Mouse (Mus musculus): Measurements from ENCODE around the gene Tcea3. TPM values are rescaled to one million over a fixed set of nuclear protein-coding genes. Genes with fewer than 3 reads are reported as not detected.
A peak's percentile ranks its signal among the peaks of the same experiment; 100 is the strongest.

The Tcea3 gene
- total RNA-seq, 2 experiments from 2014 or later, result 1.3 TPM; not detected in 1

DNA sequence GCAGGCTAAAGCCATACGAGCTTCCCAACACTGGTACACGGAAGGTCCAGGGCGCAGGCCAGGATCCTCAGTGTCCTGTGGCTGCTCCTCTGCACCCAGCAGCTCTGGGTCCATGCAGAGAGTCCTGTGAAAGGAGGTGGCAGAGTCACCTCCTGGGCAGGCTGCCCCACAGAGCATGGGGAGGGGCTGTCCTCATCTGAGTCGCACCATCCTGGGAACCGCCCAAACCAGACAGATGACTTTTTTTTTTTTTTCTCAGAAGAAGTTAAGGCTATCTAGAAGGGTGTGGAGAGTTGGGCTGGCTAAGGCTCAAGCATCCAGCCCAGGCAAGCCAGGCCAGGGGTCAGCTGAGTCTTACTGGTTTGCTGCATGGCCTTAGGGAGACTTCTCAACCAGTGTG lies 18.9 kb upstream of the Tcea3 start:
- no peak for ATAC-seq (replicated peaks; ENCODE audit: low FRiP score, poor library complexity, severe bottlenecking)

DNA sequence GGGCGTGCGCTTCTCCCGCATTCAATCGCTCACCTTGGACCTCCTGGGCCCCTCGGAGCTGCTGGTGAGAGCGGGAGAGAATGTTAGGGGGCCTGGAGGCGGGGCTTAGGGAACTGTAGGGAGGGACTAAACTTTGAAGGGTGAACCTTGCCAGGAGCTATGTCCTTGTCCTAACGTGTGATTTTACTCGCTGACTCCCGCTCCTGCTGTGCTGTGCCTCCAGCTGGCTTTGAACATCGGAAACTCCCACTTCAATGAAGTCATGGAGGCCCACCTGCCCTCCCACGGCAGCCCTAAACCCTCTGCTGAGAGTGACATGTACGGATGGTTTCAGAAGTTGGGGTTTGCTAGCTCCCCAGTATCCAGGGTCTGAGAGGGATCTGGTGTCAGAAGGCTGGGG lies 8.9 kb upstream of the Tcea3 start:
- no peak for ATAC-seq (replicated peaks; ENCODE audit: low FRiP score, poor library complexity, severe bottlenecking)

DNA sequence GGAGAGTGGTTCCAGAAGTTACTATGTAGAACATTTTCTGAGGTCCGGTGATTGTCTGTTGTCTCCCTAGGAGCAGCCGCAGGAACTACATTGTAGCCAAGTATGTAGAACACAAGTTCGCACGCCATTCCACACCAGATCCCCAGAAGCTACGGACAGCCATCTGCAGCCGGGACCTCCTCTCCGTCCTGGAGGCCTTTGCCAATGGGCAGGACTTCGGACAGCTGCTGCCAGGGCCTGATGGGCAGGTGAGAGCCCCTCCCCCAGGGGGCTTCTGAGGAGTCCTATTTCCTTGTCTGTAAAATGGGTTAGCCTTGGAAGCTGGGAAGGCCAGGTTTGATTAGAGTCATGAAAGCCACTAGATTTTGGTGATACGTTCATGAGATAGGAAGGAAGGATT lies 8.4 kb upstream of the Tcea3 start:
- no peak for ATAC-seq (replicated peaks; ENCODE audit: low FRiP score, poor library complexity, severe bottlenecking)

DNA sequence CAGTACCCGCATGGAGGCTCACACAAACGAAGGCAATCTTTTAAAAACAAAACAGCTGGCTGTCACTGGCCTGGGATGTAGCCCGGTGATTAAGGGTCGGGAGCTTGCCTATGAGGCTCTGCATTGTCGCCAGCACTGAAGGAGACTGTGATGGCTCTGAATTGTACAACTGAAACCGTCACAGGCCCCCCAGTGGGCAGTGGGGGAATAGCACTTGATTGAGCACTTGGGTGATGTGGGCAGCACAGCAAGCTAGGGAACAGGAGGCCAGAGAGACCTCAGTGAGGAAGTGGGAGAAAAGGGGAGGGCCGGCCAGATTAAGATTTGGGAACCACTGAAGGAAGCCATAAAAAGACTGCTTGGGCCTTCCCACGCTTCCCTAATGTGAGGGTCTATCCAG lies 7.9 kb upstream of the Tcea3 start:
- ATAC-seq (replicated peaks; ENCODE audit: low FRiP score, poor library complexity, severe bottlenecking), result peak; percentile 55; the same call in 1 of the 2 replicates

DNA sequence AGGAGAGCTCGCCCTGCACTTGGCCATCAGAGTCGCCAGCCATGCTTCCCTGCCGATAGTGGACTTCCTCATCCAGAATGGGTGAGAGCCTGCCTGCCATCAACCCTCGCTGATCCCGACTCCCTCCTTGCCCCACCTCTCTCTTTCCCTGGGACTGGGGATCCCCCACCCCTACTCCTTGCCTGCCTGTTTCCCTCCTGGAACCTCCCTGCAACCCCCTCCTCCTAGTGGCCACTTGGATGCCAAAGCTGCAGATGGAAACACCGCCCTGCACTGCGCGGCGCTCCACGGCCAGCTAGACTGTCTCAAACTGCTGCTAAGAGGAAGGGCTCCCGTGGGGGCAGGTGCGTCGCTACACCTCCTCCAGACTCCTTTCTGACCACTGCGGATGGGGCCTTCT lies 7.4 kb upstream of the Tcea3 start:
- ATAC-seq (replicated peaks; ENCODE audit: low FRiP score, poor library complexity, severe bottlenecking), result no peak

DNA sequence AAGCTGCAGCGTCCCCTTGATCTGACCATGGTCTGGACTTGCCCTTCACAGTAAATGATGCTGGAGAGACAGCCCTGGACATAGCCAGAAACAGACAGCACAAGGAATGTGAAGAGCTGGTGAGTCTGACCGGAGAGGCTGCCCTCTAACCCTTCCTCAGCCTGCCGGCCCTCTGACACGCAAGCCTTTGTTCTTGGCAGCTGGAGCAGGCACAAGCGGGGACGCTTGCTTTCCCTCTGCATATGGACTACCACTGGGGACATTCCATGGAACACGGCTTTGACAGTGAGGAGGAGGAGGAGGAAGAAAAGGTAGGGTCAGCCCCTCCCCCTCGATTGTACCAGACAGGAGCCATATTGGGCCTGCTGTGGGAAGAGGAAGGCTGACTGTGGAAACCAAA lies 6.6 kb upstream of the Tcea3 start:
- ATAC-seq (replicated peaks; ENCODE audit: low FRiP score, poor library complexity, severe bottlenecking), result no peak

DNA sequence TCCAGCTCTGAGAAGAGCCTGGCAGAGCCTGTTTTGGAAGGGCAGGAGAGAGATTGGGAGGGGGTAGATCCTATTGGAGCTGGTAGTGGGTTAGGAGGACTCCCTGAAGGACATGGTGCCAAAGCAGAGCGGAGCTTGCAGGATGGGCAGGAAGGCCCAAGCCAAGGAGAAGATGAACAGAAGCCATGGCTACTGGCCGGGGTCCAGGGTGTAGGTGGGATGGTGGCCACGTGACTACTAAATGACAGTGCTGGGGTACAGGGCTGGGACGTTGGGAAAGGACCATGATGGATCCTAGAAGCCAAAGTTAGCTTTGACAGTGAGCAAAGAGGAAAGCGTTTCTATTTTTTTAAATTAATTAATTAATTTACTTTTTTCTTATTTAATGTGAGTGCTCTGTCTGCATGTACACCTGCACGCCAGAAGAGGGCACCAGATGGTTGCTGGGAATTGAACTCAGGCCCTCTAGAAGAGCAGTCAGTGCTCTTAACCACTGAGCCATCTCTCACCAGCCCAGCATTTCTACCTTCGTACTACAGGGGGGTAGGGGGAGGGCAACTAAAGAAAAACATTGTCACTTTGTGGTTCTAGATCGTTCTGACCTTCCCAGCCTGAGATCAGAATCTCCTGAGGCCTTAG lies 5.3 kb upstream of the Tcea3 start:
- ATAC-seq (replicated peaks; ENCODE audit: low FRiP score, poor library complexity, severe bottlenecking), result no peak

DNA sequence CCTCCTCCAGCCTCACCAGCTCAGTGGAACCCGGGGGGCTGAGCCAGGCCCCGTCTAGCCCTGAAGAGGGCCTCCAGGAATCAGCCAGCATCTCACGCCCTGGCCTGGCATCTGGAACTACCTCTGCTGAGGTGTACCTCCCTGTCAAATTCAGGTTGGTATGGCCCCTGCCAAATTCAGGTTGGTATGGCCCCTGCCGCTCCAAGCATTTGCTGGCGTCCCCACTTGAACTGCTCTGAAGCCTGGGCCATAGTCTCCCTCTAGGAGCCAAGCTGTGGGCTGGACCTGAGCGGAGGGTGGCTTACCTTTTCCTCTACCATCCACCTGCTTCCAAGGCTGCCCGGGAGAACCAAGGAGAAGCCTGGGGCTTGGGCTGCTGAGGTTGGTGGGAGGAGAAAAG lies 4.8 kb upstream of the Tcea3 start:
- no peak for ATAC-seq (replicated peaks; ENCODE audit: low FRiP score, poor library complexity, severe bottlenecking)

DNA sequence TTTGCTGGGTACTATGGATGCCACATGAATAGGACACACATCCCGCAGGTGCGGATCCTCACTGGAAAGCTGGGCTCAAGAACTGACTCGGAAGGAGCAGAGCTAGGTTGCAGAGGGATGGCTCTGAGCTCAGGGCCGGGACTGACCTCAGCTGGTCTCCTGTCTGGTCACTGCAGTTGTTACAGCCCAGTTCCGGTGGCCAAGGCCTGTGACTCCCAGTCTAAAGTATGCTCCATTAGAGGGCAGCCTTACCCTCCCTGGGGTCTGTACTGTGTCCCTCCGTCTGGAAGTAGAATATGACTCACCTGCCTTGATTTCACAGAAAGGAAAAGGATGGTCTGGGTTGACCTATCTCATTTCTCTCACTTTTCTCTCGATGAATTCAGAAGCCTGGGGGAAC lies 3.3 kb upstream of the Tcea3 start:
- ATAC-seq (replicated peaks; ENCODE audit: low FRiP score, poor library complexity, severe bottlenecking), result no peak

DNA sequence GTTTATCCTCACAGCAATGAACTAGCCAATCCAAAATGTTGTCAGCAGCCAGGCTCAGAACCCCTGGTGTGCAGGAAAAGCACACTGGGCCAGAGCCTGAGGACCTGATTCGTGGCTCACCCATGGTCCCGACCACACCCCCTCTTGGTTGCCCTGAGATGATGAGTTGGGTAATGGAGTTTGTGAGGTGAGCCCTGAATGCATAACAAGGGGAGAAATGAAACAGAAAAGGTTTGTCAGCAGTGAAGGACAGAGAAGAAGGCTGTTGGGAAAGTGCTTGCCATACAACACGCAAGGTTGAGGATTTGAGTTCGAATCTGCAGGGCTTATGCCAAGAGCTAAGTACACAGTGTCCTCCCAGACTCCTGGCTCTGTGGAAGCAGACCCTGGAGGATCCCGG lies 1.8 kb upstream of the Tcea3 start:
- ATAC-seq (replicated peaks; ENCODE audit: low FRiP score, poor library complexity, severe bottlenecking), result no peak

DNA sequence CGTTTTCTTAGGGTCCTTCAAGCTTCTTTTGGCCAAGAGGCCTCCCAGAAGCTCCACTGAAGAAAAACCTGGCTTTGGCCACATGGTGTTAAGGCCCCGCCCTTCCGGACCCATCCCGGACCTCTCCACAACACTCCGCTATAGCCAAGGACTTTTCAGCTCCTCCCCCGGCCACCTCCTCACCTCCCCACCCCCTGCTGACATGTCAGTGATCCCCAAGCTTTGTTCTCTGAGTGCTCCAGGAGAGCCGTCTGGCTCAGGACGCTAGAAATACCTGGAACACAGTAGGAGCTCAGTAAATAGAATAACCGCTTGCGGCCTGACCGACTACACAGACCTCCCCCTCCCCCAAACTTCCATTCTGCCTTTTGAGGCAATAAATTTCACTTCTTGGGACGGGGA lies 960 bp upstream of the Tcea3 start:
- no peak for ATAC-seq (replicated peaks; ENCODE audit: low FRiP score, poor library complexity, severe bottlenecking)

DNA sequence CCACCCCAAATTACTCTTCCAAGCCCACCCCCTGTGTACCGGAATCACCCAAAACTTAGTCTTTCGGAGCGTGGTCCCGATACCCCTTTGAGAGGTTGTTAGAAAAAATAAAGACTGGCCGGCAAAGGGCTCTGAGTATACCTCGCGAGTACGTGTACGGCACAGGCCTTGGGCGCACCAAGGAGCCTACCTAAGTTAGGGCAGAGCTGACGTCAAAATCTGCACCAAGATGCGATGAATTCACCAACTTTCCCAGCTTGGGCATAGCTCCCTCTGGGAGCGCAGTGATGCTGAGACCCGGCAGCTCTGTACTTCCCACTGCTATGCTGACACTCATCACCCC lies 172 bp upstream of the Tcea3 start:
- ATAC-seq (replicated peaks; ENCODE audit: low FRiP score, poor library complexity, severe bottlenecking), result no peak

DNA sequence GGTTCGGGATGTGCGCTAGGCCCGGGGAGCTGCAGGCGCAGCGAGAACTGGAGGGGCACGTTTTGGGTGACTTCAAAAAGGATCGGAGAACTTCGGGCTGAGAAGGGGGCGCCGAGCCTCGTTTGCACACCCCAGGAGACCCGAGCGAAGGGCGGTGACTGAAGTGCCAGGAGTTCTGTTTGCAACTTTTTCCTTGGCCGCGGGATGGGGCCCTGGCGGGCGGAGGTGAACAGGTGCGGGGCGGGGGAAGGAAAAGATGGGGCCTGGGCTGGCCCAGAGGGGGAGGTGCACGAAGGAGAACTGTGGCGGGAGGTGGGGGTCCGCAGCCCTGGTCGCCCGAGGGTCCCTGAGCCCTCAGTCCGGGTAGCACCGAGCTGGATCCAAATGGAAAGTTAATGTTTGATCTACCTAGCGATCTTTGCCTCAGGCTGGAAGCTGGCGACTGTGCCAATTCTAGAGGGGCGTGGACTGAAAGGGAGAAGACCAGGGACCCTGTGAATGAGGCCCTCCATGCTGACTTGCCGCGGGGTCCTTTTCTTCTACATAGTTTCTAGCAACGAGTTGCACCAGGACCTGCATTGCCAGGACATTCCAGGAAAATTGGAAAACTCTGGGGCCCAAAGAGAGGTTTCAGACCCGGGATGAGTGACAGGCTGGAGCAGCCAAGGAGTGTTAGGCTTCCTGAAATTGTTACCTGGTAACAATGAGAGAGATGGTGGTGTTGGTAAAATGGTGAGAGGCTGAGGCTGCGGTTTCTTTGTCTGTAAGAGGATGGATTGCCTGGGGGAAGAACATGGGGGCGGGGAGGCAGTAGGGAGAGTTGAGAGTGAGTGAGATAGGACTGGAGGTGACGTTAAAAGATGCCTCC lies 1.2 kb downstream of the Tcea3 start:
- no peak for ATAC-seq (replicated peaks; ENCODE audit: low FRiP score, poor library complexity, severe bottlenecking)

DNA sequence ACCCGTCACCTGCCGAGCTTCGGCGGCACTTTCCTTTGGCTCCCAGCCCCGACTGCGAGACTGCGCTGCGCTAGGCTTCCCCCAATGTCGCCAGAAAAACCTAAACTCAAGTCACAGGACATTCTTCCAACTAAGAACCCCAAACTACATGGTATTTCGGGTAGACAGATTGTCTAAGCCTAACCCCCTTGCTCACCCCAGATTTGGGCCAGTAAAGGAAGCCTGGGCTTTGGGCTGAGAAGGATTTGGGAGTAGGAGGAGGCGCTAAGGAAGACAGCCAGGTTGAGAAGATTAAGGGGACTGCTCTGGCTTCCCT lies 1.8 kb downstream of the Tcea3 start:
- no peak for ATAC-seq (replicated peaks; ENCODE audit: low FRiP score, poor library complexity, severe bottlenecking)

DNA sequence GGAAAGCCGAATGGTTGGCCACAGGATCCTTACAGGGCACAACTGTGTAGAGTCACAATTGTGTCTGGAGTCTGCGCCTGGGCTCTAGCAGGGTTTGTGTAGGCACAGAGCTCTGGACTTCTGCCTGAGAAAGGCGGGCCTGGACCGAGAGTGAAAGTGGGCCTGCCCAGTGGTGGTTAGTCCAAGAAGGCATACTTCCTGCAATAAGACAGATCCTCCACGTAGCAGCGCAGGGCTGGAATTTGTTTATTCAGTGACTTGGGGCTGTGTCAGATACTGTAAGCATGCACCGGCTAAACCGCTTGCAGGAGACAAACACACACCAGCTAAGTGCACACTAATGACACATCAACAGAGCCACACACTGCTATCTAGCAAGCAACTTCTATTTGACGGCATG lies 2.3 kb downstream of the Tcea3 start:
- ATAC-seq (replicated peaks; ENCODE audit: low FRiP score, poor library complexity, severe bottlenecking), result no peak

DNA sequence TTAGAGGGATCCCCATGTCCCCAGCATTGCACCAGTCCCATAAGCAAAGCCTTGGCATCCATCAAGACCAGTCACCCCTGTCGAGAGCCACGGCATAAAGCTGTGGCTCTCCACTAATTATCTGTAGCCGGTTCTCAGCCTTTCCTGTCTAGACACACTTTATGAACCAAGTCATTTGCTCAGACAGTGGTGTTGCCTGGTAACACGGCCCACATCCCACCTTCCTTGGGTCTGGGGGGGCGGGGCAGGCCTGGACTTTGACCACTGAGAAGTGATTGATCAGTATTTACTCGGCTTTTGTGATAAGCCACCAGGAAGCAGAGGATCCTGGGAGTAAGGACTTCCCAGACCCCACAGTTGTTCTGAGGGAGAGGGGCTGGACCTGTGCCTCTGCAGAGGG lies 8.4 kb downstream of the Tcea3 start:
- no peak for ATAC-seq (replicated peaks; ENCODE audit: low FRiP score, poor library complexity, severe bottlenecking)

DNA sequence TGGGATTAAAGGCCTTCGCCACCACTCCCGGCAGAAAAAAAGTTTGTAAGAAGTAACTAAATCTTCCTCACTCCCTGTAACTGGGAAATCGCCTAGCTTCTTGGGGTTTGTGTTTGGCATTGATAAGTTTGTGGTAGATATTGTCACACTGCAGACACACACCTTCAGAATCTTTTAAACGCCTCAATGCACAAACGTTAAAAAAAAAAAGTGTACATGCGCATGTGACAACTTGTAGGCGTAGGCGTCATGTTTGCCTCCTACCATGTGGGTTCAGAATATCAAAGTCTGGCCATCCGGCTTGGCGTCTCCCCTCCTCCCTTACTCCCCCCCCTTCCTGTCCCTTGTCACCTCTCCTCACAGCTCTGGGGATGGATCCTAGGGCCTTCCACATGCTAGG lies 9.2 kb downstream of the Tcea3 start:
- ATAC-seq (replicated peaks; ENCODE audit: low FRiP score, poor library complexity, severe bottlenecking), result no peak

DNA sequence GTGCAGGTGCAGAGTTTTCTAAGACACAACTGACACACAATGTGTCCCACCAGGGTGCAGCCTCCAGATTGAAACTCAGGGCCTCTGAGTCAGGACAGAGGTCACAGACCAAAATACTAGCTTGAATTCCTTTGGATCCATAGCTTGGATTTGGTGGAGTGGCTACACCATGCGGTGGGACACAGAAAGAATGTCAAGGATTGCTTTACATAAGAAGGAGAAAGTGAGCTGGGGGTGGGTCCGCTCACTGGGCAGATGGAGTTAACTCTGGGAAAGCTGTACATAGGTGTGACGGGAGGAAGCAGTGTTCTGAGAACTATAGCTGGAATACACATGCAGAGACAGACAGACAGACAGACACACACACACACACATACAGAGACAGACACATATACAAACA lies 12.4 kb downstream of the Tcea3 start:
- no peak for ATAC-seq (replicated peaks; ENCODE audit: low FRiP score, poor library complexity, severe bottlenecking)

DNA sequence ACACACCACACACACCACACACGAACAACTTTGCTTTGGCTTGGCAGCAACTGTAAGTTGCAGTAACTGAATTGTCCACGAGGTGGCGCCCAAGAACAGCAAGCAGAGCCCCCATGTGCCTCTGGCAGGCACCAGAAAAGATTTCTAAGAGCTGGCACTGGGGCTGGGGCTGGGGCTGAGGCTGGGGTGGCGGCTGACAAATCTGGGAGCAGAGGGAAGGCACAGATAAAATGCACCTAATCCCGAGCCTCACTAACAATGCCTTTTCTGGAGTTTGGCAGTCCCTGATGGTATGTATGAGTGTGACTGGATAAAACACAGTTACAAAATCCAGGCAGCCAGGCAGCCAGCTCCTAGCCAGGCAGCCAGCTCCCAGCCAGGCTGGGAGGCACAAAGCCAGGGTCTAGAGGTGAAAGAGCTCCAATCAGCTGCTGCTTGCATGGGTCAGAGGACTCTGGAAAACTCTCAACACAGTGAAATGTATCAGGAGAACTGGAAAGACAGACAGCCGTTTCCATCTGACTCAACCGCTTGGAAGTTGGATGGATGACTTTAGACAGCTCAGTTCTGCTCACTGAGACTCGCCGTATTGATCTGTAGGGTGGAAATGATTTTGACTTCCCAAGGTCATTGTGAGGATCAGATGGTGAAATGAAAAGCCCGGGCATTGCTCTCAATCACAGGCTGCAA lies 13.1 kb downstream of the Tcea3 start:
- ATAC-seq (replicated peaks; ENCODE audit: low FRiP score, poor library complexity, severe bottlenecking), result peak; percentile 71

DNA sequence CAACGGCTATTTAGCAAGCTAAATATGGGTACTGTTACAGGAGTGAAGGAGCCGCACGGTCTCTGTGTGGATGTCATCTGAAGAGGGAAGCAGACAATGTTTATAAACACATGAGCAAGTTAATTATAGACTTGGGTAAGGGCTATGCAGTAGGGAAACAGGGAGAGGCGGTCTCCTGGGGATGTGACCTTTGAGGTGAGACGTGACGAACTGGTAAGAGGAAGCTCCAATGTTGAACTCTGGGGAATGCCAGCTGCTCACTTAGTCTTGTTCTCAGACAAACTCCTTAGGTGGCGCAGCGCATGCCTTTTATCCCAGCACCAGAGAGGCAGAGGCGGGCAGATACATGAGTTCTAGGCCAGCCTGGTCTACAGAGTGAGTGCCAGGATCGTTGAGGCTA lies 14.4 kb downstream of the Tcea3 start:
- ATAC-seq (replicated peaks; ENCODE audit: low FRiP score, poor library complexity, severe bottlenecking), result no peak

DNA sequence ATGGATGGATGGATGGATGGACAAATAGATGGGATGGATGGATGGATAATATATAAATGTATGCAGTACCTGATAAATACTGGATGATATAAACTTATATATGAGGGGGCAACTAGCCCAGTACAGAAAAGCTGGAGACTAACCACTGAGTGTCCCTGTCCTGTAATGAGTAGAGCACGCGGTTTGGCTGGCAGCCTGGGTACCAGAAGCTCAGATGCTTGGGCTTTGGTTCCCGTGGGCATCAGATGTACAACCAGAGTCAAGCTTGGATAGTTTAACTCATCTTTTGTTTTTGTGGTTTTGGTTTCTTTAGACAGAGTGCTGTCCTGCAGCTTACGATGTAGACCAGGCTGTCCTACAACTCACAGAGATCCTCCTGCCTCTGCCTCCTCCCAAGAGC lies 16.0 kb downstream of the Tcea3 start:
- ATAC-seq (replicated peaks; ENCODE audit: low FRiP score, poor library complexity, severe bottlenecking), result no peak

All from erythroid progenitor cell, adult 5-6 weeks (primary cell).